Mouse (Mus musculus): ENCODE measurements around the gene Gm42688. TPM values are rescaled to one million over a fixed set of nuclear protein-coding genes. Genes with fewer than 3 reads are reported as not detected.

Gm42688 gene
- total RNA-seq, 2 experiments from 2014 or later: 1.4 to 1.6 TPM

Small RNAs within 50 kb of the gene (microRNA-seq; reads per million reads assigned to microRNA genes)
- gene Mir3470a: 0 reads per million in 2 experiments

Other genes starting within 250 kb of the Gm42688 start
- under 1 TPM; 0.29 to 0.33 TPM for gene Sema4f, start 161.8 kb upstream of the Gm42688 start, total RNA-seq (2021)
- under 1 TPM in 1 of 2 experiments, not detected in 1; 0.14 TPM for gene M1ap, start 154.7 kb upstream of the Gm42688 start, total RNA-seq (2021)
- gene Dok1, start 68.1 kb upstream of the Gm42688 start, total RNA-seq (2021): 1 to 10 TPM; 3.7 to 4.3 TPM
- 1 to 10 TPM; 3.9 to 4.9 TPM for gene Loxl3, start 67.4 kb upstream of the Gm42688 start, total RNA-seq (2021)
- 10 to 100 TPM; 82.7 to 85.5 TPM for gene Aup1, start 47.1 kb upstream of the Gm42688 start, total RNA-seq (2021)
- 10 to 100 TPM; 30.2 to 34.6 TPM for gene Htra2, start 46.3 kb upstream of the Gm42688 start, total RNA-seq (2021)
- under 1 TPM; 0.57 to 0.61 TPM for gene Dqx1, start 43.8 kb upstream of the Gm42688 start, total RNA-seq (2021)
- gene Tlx2, start 31.3 kb upstream of the Gm42688 start, total RNA-seq (2021): not detected
- 1 to 10 TPM; 6.7 to 7.8 TPM for gene Pcgf1, start 23.7 kb upstream of the Gm42688 start, total RNA-seq (2021)
- 1 to 10 TPM in 1 of 2 experiments, under 1 TPM in 1; 0.38 to 1.1 TPM for gene Lbx2, start 15.2 kb upstream of the Gm42688 start, total RNA-seq (2021)
- 1 to 10 TPM; 1.0 to 1.8 TPM for gene Ccdc142, start within 50 bp of the Gm42688 start, total RNA-seq (2021)
- gene Mrpl53, start 7.4 kb downstream of the Gm42688 start, total RNA-seq (2021): 100 to 1,000 TPM; 133 to 136 TPM
- 10 to 100 TPM; 10.4 to 11.4 TPM for gene Mogs, start 13.9 kb downstream of the Gm42688 start, total RNA-seq (2021)
- gene Wbp1, start 19.9 kb downstream of the Gm42688 start, total RNA-seq (2021): 10 to 100 TPM; 72.4 to 80.1 TPM
- gene Ino80b, start 23.8 kb downstream of the Gm42688 start, total RNA-seq (2021): 10 to 100 TPM; 14.2 to 15.3 TPM
- 1 to 10 TPM; 6.9 to 8.0 TPM for gene Rtkn, start 33.8 kb downstream of the Gm42688 start, total RNA-seq (2021)
- 1 to 10 TPM; 1.1 to 1.3 TPM for gene Wdr54, start 54.8 kb downstream of the Gm42688 start, total RNA-seq (2021)
- gene 1700003E16Rik, start 54.8 kb downstream of the Gm42688 start, total RNA-seq (2021): under 1 TPM in 1 of 2 experiments, not detected in 1; 0.26 TPM
- 100 to 1,000 TPM; 121 to 128 TPM for gene Dctn1, start 64.3 kb downstream of the Gm42688 start, total RNA-seq (2021)
- under 1 TPM in 1 of 2 experiments, not detected in 1; 0.10 TPM for gene Slc4a5, start 118.2 kb downstream of the Gm42688 start, total RNA-seq (2021)
- 1 to 10 TPM; 4.4 to 5.9 TPM for gene Mthfd2, start 224.3 kb downstream of the Gm42688 start, total RNA-seq (2021)
- 10 to 100 TPM; 29.3 to 30.0 TPM for gene Mob1a, start 224.4 kb downstream of the Gm42688 start, total RNA-seq (2021)
- gene Bola3, start 247.5 kb downstream of the Gm42688 start, total RNA-seq (2021): 100 to 1,000 TPM; 297 to 299 TPM

Measured in heart, postnatal 14 days (tissue).